Mouse (Mus musculus): ENCODE results near the gene Them5. TPM values are rescaled to one million over a fixed set of nuclear protein-coding genes. Genes with fewer than 3 reads are reported as not detected.
A peak's percentile ranks its signal among the peaks of the same experiment; 100 is the strongest.

The Them5 gene
- polyA plus RNA-seq, 1 experiment from 2014 or later, result not detected

GRCm38 (mm10) chr3:94338522-94338921, 3.4 kb upstream of the Them5 start:
- Histone ChIP-seq H3K4me1 (ENCODE audit: control insufficient read depth, insufficient read depth, low read length) (no peaks in the 10 kb centered on the region), H3K9ac (replicated peaks; ENCODE audit: low read depth, low read length) (no peak overlapping the region), H3K27me3 (ENCODE audit: control insufficient read depth, insufficient read depth, low read length) (no peaks in the 10 kb centered on the region), H3K4me2 (ENCODE audit: low read depth, low read length) (no peak overlapping the region), H3K36me3 (ENCODE audit: control insufficient read depth, insufficient read depth, low read length) (no peaks in the 10 kb centered on the region), H3K27ac (ENCODE audit: low read depth, low read length) (no peak overlapping the region), H3K9me3 (ENCODE audit: control insufficient read depth, low read length) (no peaks in the 10 kb centered on the region), H3K4me3 (ENCODE audit: low read depth, low read length) (no peak overlapping the region)
- 98% methylated on average over 3 of the region's 3 CpGs for WGBS
- ATAC-seq (ENCODE audit: low read depth), result no peak

GRCm38 (mm10) chr3:94342552-94342951, 653 bp downstream of the Them5 start:
- WGBS, result 67% methylated on average over 1 of the region's 1 CpGs
- no peak for ATAC-seq (ENCODE audit: low read depth)

GRCm38 (mm10) chr3:94344182-94344581, 2.3 kb downstream of the Them5 start:
- H3K4me2 ChIP-seq (ENCODE audit: low read depth, low read length), result no peak overlapping the region
- H3K9me3 ChIP-seq (ENCODE audit: control insufficient read depth, low read length), result no peaks in the 10 kb centered on the region
- H3K27ac ChIP-seq (ENCODE audit: low read depth, low read length), result no peak overlapping the region
- 91% methylated on average over 2 of the region's 2 CpGs for WGBS
- no peak overlapping the region for H3K9ac ChIP-seq (replicated peaks; ENCODE audit: low read depth, low read length)
- ATAC-seq (ENCODE audit: low read depth), result no peak
- H3K36me3 ChIP-seq (ENCODE audit: control insufficient read depth, insufficient read depth, low read length), result no peaks in the 10 kb centered on the region
- no peaks in the 10 kb centered on the region for H3K4me1 ChIP-seq (ENCODE audit: control insufficient read depth, insufficient read depth, low read length)
- H3K4me3 ChIP-seq (ENCODE audit: low read depth, low read length), result no peak overlapping the region
- no peaks in the 10 kb centered on the region for H3K27me3 ChIP-seq (ENCODE audit: control insufficient read depth, insufficient read depth, low read length)

More at GRCm38 (mm10) chr3:94342552-94342951, 653 bp downstream of the Them5 start:
- H3K36me3 ChIP-seq (ENCODE audit: control insufficient read depth, insufficient read depth, low read length), result no peaks in the 10 kb centered on the region
- no peak overlapping the region for H3K9ac ChIP-seq (replicated peaks; ENCODE audit: low read depth, low read length)
- H3K4me2 ChIP-seq (ENCODE audit: low read depth, low read length), result no peak overlapping the region
- H3K9me3 ChIP-seq (ENCODE audit: control insufficient read depth, low read length), result no peaks in the 10 kb centered on the region
- no peak overlapping the region for H3K4me3 ChIP-seq (ENCODE audit: low read depth, low read length)
- no peaks in the 10 kb centered on the region for H3K4me1 ChIP-seq (ENCODE audit: control insufficient read depth, insufficient read depth, low read length)
- H3K27me3 ChIP-seq (ENCODE audit: control insufficient read depth, insufficient read depth, low read length), result no peaks in the 10 kb centered on the region
- no peak overlapping the region for H3K27ac ChIP-seq (ENCODE audit: low read depth, low read length)

- H3K27me3 ChIP-seq (ENCODE audit: control insufficient read depth, insufficient read depth, low read length), result no peaks in the 10 kb centered on the region
- no peaks in the 10 kb centered on the region for H3K36me3 ChIP-seq (ENCODE audit: control insufficient read depth, insufficient read depth, low read length)
- ATAC-seq (ENCODE audit: low read depth), result no peak
- no peaks in the 10 kb centered on the region for H3K4me1 ChIP-seq (ENCODE audit: control insufficient read depth, insufficient read depth, low read length)
- no peak overlapping the region for H3K9ac ChIP-seq (replicated peaks; ENCODE audit: low read depth, low read length)
- no peak overlapping the region for H3K27ac ChIP-seq (ENCODE audit: low read depth, low read length)
- no peak overlapping the region for H3K4me3 ChIP-seq (ENCODE audit: low read depth, low read length)
- no peaks in the 10 kb centered on the region for H3K9me3 ChIP-seq (ENCODE audit: control insufficient read depth, low read length)
- H3K4me2 ChIP-seq (ENCODE audit: low read depth, low read length), result no peak overlapping the region
- WGBS, result 77% methylated on average over 3 of the region's 3 CpGs
Measured at GRCm38 (mm10) chr3:94344897-94345296, 3.0 kb downstream of the Them5 start.

GRCm38 (mm10) chr3:94348146-94348545, 6.2 kb downstream of the Them5 start:
- no peaks in the 10 kb centered on the region for H3K4me1 ChIP-seq (ENCODE audit: control insufficient read depth, insufficient read depth, low read length)
- H3K9ac ChIP-seq (replicated peaks; ENCODE audit: low read depth, low read length), result no peak overlapping the region
- no peak overlapping the region for H3K27ac ChIP-seq (ENCODE audit: low read depth, low read length)
- ATAC-seq (ENCODE audit: low read depth), result no peak
- H3K9me3 ChIP-seq (ENCODE audit: control insufficient read depth, low read length), result no peaks in the 10 kb centered on the region
- H3K36me3 ChIP-seq (ENCODE audit: control insufficient read depth, insufficient read depth, low read length), result no peaks in the 10 kb centered on the region
- H3K4me2 ChIP-seq (ENCODE audit: low read depth, low read length), result no peak overlapping the region
- no peak overlapping the region for H3K4me3 ChIP-seq (ENCODE audit: low read depth, low read length)
- no peaks in the 10 kb centered on the region for H3K27me3 ChIP-seq (ENCODE audit: control insufficient read depth, insufficient read depth, low read length)
- WGBS, result 89% methylated on average over 2 of the region's 2 CpGs

GRCm38 (mm10) chr3:94360812-94361211, 18.9 kb downstream of the Them5 start:
- no peaks in the 10 kb centered on the region for H3K4me1 ChIP-seq (ENCODE audit: control insufficient read depth, insufficient read depth, low read length)
- WGBS, result 4% methylated on average over 1 of the region's 1 CpGs
- H3K9ac ChIP-seq (replicated peaks; ENCODE audit: low read depth, low read length), result no peak overlapping the region
- H3K9me3 ChIP-seq (ENCODE audit: control insufficient read depth, low read length), result no peaks in the 10 kb centered on the region
- ATAC-seq (ENCODE audit: low read depth), result no peak
- no peaks in the 10 kb centered on the region for H3K27me3 ChIP-seq (ENCODE audit: control insufficient read depth, insufficient read depth, low read length)
- no peak overlapping the region for H3K4me3 ChIP-seq (ENCODE audit: low read depth, low read length)
- no peak overlapping the region for H3K4me2 ChIP-seq (ENCODE audit: low read depth, low read length)
- H3K36me3 ChIP-seq (ENCODE audit: control insufficient read depth, insufficient read depth, low read length), result no peaks in the 10 kb centered on the region
- no peak overlapping the region for H3K27ac ChIP-seq (ENCODE audit: low read depth, low read length)

GRCm38 (mm10) chr3:94362138-94362537, 20.2 kb downstream of the Them5 start, which contains the start of gene C2cd4d:
C2cd4d (plus strand) TSS chr3:94362438.
- peak within 1 kb of the TSS; percentile 84 for H3K9ac ChIP-seq (replicated peaks; ENCODE audit: low read depth, low read length)
- H3K9me3 ChIP-seq (ENCODE audit: control insufficient read depth, low read length), result no peaks in the 10 kb centered on the region
- peak within 1 kb of the TSS; percentile 86 for H3K4me2 ChIP-seq (ENCODE audit: low read depth, low read length)
- no peaks in the 10 kb centered on the region for H3K27me3 ChIP-seq (ENCODE audit: control insufficient read depth, insufficient read depth, low read length)
- WGBS, result 36% methylated on average over 7 of the region's 7 CpGs
- ATAC-seq (ENCODE audit: low read depth), result no peak
- H3K4me3 ChIP-seq (ENCODE audit: low read depth, low read length), result peak within 1 kb of the TSS; percentile 50
- H3K27ac ChIP-seq (ENCODE audit: low read depth, low read length), result no peak within 1 kb of the TSS
- H3K4me1 ChIP-seq (ENCODE audit: control insufficient read depth, insufficient read depth, low read length), result no peaks in the 10 kb centered on the region
- H3K36me3 ChIP-seq (ENCODE audit: control insufficient read depth, insufficient read depth, low read length), result no peaks in the 10 kb centered on the region

GRCm38 (mm10) chr3:94363291-94364153, 21.6 kb downstream of the Them5 start:
- 6% methylated on average over 81 of the region's 97 CpGs for WGBS
- Histone ChIP-seq H3K4me3 (ENCODE audit: low read depth, low read length) (peak overlapping the region; percentile 50), H3K27ac (ENCODE audit: low read depth, low read length) (peak overlapping the region; percentile 60; the same call in 1 of the 2 replicates), H3K4me2 (ENCODE audit: low read depth, low read length) (peak overlapping the region; percentile 86), H3K4me1 (ENCODE audit: control insufficient read depth, insufficient read depth, low read length) (no peaks in the 10 kb centered on the region), H3K9me3 (ENCODE audit: control insufficient read depth, low read length) (no peaks in the 10 kb centered on the region), H3K36me3 (ENCODE audit: control insufficient read depth, insufficient read depth, low read length) (no peaks in the 10 kb centered on the region), H3K27me3 (ENCODE audit: control insufficient read depth, insufficient read depth, low read length) (no peaks in the 10 kb centered on the region), H3K9ac (replicated peaks; ENCODE audit: low read depth, low read length) (peak overlapping the region; percentile 84)
- peak; percentile 77 for ATAC-seq (ENCODE audit: low read depth)

- H3K4me2 ChIP-seq (ENCODE audit: low read depth, low read length), result peak overlapping the region; percentile 86
- no peaks in the 10 kb centered on the region for H3K27me3 ChIP-seq (ENCODE audit: control insufficient read depth, insufficient read depth, low read length)
- peak overlapping the region; percentile 60; the same call in 1 of the 2 replicates for H3K27ac ChIP-seq (ENCODE audit: low read depth, low read length)
- H3K9ac ChIP-seq (replicated peaks; ENCODE audit: low read depth, low read length), result peak overlapping the region; percentile 84
- H3K4me1 ChIP-seq (ENCODE audit: control insufficient read depth, insufficient read depth, low read length), result no peaks in the 10 kb centered on the region
- no peaks in the 10 kb centered on the region for H3K36me3 ChIP-seq (ENCODE audit: control insufficient read depth, insufficient read depth, low read length)
- peak overlapping the region; percentile 50 for H3K4me3 ChIP-seq (ENCODE audit: low read depth, low read length)
- 4% methylated on average over 23 of the region's 23 CpGs for WGBS
- H3K9me3 ChIP-seq (ENCODE audit: control insufficient read depth, low read length), result no peaks in the 10 kb centered on the region
- peak; percentile 69 for ATAC-seq (ENCODE audit: low read depth)
Measured at GRCm38 (mm10) chr3:94364154-94364526, 22.2 kb downstream of the Them5 start.

Measured in neural tube, embryonic 14.5 days (tissue).